Mouse (Mus musculus) C2C12 (cell line): Measurements from ENCODE around the gene Baiap3. TPM values are rescaled to one million over a fixed set of nuclear protein-coding genes. Genes with fewer than 3 reads are reported as not detected.

Source experiments
- H3K27me3 ChIP-seq: one replicate; pipeline ENCODE4 v1.6.1; 2011; ENCODE audit not compliant: control insufficient read depth, insufficient read depth, insufficient read length
- H3K36me3 ChIP-seq: one replicate; pipeline ENCODE4 v1.6.1; 2011; ENCODE audit not compliant: control insufficient read depth, insufficient read depth
- H3K4me3 ChIP-seq: one replicate; pipeline ENCODE4 v1.5.1; 2011; ENCODE audit warnings: mild to moderate bottlenecking, control low read depth; ENCODE audit not compliant: poor library complexity, insufficient read depth, severe bottlenecking
- H3K79me2 ChIP-seq: one replicate; pipeline ENCODE4 v1.6.1; 2011; ENCODE audit not compliant: control insufficient read depth, insufficient read depth
- H3K79me3 ChIP-seq: one replicate; pipeline ENCODE4 v1.6.1; 2011; ENCODE audit warnings: low read depth, control low read depth
- H3ac ChIP-seq: one replicate; pipeline ENCODE3; 2011; ENCODE audit warnings: low read depth; ENCODE audit not compliant: control insufficient read depth, insufficient read length
- CEBPB ChIP-seq: IDR thresholded peaks from one replicate; pipeline ENCODE4 v1.6.1; 2011; ENCODE audit warnings: low read depth, mild to moderate bottlenecking, control low read depth, moderate library complexity
- CTCF ChIP-seq: IDR thresholded peaks from one replicate; pipeline ENCODE4 v1.5.1; 2011; ENCODE audit not compliant: control insufficient read depth, insufficient read depth, insufficient read length
- FOSL1 ChIP-seq: IDR thresholded peaks from one replicate; pipeline ENCODE4 v1.8.0; 2011; ENCODE audit warnings: mild to moderate bottlenecking, low read length; ENCODE audit not compliant: poor library complexity, insufficient read depth, severe bottlenecking
- MAX ChIP-seq: IDR thresholded peaks from one replicate; pipeline ENCODE4 v1.6.1; 2011; ENCODE audit warnings: mild to moderate bottlenecking, control low read depth
- MYOD1 ChIP-seq: IDR thresholded peaks from one replicate; pipeline ENCODE4 v1.6.1; 2011; ENCODE audit warnings: low read depth; ENCODE audit not compliant: control insufficient read depth, insufficient read length
- MYOG ChIP-seq: IDR thresholded peaks from one replicate; pipeline ENCODE4 v1.6.1; 2011; ENCODE audit not compliant: control insufficient read depth, insufficient read length; ENCODE audit errors: extremely low read depth
- USF1 ChIP-seq: IDR thresholded peaks from one replicate; pipeline ENCODE4 v1.6.1; 2011; ENCODE audit warnings: low read depth, mild to moderate bottlenecking, control low read depth, moderate library complexity
- polyA plus RNA-seq: library from polyadenylated mRNA; unstranded; fragments of >200 nt; fragmentation: generic; extraction: Trizol; gene quantifications from one replicate; pipeline ENCODE4 v1.2.1, GENCODE M21; 2012; ENCODE audit warnings: missing spikeins

The Baiap3 gene
- polyA plus RNA-seq, 1 experiment, result 0.16 TPM

- Histone ChIP-seq H3K4me3 (peak overlapping the region; percentile 99), H3K27me3 (peaks cover 16% of the 10 kb centered on the region), H3K79me3 (peaks cover 50% of the 10 kb centered on the region), H3ac (peak overlapping the region; percentile 98), H3K36me3 (peaks cover 36% of the 10 kb centered on the region), H3K79me2 (peaks cover 51% of the 10 kb centered on the region)
- TF ChIP-seq CTCF (no peak), MAX (peak; percentile 96)
Observed at GRCm38 (mm10) chr17:25272951-25273705, 17.0 kb upstream of the Baiap3 start.

- peak overlapping the region; percentile 99 for H3K4me3 ChIP-seq
- no peak for TF ChIP-seq CTCF
- TF ChIP-seq USF1, result no peak
- H3K36me3 ChIP-seq, result peaks cover 44% of the 10 kb centered on the region
- peaks cover 9% of the 10 kb centered on the region for H3K27me3 ChIP-seq
- peaks cover 58% of the 10 kb centered on the region for H3K79me3 ChIP-seq
- peaks cover 59% of the 10 kb centered on the region for H3K79me2 ChIP-seq
- H3ac ChIP-seq, result peak overlapping the region; percentile 98
Observed at GRCm38 (mm10) chr17:25272326-25272725, 16.2 kb upstream of the Baiap3 start.

- no peak overlapping the region for H3ac ChIP-seq
- H3K79me2 ChIP-seq, result peaks cover 74% of the 10 kb centered on the region
- H3K79me3 ChIP-seq, result peaks cover 69% of the 10 kb centered on the region
- H3K27me3 ChIP-seq, result no peaks in the 10 kb centered on the region
- peak overlapping the region; percentile 99 for H3K4me3 ChIP-seq
- peaks cover 58% of the 10 kb centered on the region for H3K36me3 ChIP-seq
- TF ChIP-seq USF1 (no peak), MYOD1 (no peak), FOSL1 (no peak), MAX (no peak), MYOG (no peak), CEBPB (no peak), CTCF (no peak)
Observed at GRCm38 (mm10) chr17:25270795-25271335, 14.7 kb upstream of the Baiap3 start.

GRCm38 (mm10) chr17:25264453-25264852, 8.3 kb upstream of the Baiap3 start:
- H3ac ChIP-seq, result no peak overlapping the region
- H3K4me3 ChIP-seq, result no peak overlapping the region
- peaks cover 73% of the 10 kb centered on the region for H3K36me3 ChIP-seq
- peaks cover 39% of the 10 kb centered on the region for H3K79me3 ChIP-seq
- TF ChIP-seq MAX, result no peak
- no peak for TF ChIP-seq CTCF
- H3K79me2 ChIP-seq, result peaks cover 50% of the 10 kb centered on the region
- H3K27me3 ChIP-seq, result no peaks in the 10 kb centered on the region

- Histone ChIP-seq H3ac (no peak overlapping the region), H3K79me2 (no peaks in the 10 kb centered on the region), H3K36me3 (peaks cover 10% of the 10 kb centered on the region), H3K79me3 (no peaks in the 10 kb centered on the region), H3K27me3 (peaks cover 28% of the 10 kb centered on the region), H3K4me3 (no peak overlapping the region)
- TF ChIP-seq MYOG (no peak), MYOD1 (no peak), MAX (no peak), CTCF (no peak), USF1 (no peak), FOSL1 (no peak), CEBPB (no peak)
Observed at GRCm38 (mm10) chr17:25257804-25258261, 1.7 kb upstream of the Baiap3 start.

- Histone ChIP-seq H3K27me3 (peaks cover 51% of the 10 kb centered on the region), H3K79me3 (no peaks in the 10 kb centered on the region), H3ac (no peak overlapping the region), H3K36me3 (peaks cover under 1% of the 10 kb centered on the region), H3K4me3 (no peak overlapping the region), H3K79me2 (no peaks in the 10 kb centered on the region)
- TF ChIP-seq FOSL1 (no peak), MYOG (no peak), MYOD1 (no peak), CTCF (no peak), CEBPB (no peak), USF1 (no peak), MAX (no peak)
Observed at GRCm38 (mm10) chr17:25255110-25255509, 1.1 kb downstream of the Baiap3 start.
